Mouse (Mus musculus) monocyte, adult 2 months (primary cell): ENCODE measurements at regions not wholly inside any gene's neighbourhood (a gene's known extent, or its start where the extent isn't known, plus 50 kb on each side); places are given as distances from the start of the nearest gene placed in this dataset.

Experiments used
- DNase-seq, 2 experiments: peaks; one replicate each; pipeline ENCODE4 v3.0.0; 2022; ENCODE audit warnings: low spot score in 2 of 2, low read depth in 1 of 2

DNA sequence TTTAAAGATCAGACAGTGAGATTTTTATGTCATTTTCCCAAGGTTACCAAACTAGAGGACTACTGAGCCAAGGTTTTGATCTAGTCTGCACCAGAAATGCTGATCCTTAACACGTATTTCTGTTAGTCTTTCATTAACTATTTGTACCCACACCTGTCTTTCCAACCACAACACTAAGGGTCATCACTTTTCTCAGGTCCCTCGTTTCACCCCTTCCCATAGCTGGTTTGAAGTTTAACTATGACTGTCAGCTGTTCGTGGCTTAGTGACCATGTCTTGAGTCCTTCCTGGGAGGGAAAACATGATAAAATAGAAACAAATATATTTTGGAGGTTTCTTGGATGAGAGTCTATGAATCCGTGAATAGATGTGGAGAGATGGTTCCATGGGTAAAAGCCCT is 99.6 kb upstream of the Gm6657 start:
- no peak for DNase-seq

DNA sequence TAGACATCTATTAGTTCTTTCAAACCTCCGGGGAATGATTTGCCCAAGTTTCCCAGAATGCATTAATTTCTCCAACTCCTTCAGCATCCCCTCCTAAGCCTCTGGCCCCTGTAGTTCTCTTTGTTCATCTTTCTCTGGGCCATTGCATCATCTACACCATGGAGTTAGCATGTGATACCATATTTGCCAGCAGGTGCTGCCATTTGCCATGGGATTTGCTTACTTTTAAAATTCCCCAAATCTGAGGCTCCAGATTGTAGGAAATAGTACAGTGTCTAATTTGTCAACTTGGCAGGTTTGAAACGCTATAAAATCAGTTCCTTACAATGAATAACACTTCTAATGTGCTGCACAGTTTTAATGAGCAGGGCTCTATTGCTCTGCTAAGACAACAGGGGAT is 98.7 kb upstream of the Gm6657 start:
- no peak for DNase-seq

DNA sequence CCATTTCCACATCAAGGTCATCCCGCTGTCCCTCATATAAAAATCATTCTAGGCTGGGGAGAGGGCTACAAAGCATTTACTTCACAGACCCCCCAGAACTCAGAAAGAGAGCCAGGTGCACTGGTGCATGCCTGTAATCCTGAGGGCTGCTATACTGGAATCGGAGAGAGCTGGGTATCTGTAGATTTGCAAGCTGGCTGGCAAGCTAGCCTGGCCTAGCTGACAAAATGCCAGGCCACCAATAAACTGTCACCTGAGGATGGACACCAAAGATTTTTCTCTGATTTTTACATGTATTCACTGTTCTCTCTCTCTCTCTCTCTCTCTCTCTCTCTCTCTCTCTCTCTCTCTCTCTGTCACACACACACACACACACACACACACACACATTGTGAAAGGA is 98.1 kb upstream of the Gm6657 start:
- no peak for DNase-seq

DNA sequence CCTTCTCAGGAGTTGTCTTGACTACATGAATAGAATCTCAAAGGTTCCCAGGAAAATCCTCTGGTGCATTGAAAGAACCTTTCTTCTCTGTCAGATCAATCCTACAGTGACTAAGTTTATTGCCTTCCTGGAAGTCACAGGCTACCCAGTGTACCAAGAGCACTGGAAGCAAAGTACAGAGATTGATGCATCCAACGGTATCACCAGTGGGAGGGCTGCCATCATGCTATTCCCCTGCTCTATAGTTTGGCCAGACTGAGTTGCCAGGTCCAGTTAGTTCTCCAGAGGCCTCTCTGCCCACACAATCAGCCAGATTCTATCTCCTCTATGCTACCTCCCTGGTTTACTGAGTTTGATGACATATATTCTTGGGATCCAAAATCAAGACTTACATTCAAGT is 96.9 kb upstream of the Gm6657 start:
- DNase-seq: no peak

GRCm38 (mm10) chr12:78097692-78098091 is 96.3 kb upstream of the Gm6657 start:
- no peak for DNase-seq

DNA sequence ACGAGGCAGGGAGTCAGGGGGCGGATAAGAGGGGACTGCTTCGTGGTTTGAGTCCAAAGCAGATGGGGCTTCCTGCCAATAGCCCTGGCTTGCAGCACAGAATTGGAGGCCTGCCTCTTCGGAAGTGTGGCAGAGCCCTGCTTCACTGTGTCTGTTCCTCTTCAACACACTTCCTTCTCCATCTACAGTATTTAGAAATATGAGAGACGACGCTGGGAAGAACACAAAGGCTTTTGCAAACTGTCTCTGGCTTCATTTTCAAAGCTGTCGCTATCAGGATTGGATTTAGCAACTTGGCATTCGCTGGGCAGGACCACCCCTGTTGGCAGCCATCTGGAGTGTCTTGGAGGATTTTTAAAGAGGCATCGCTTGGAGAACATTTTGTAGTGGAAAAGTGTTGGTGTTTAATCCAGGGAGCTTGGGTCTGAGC is 95.3 kb upstream of the Gm6657 start:
- DNase-seq: no peak

DNA sequence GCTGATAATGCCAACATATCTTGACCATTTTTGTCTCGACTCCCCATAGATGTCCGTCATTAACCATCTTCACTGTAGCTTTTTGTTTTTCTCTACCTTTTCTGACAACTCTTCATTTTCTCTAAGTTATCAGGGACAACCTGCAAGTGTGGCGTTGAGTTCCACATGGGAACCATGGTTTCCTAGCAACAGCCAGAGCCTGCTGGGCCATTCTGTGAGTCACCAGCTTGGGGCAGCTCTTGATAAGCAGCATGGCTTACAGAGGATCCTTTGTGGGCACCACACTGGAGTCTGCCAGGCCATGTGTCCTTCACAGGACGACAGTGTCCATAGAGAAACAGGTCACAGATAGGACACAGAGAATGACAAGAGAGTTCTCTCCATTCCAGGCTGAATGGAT is 94.3 kb upstream of the Gm6657 start:
- DNase-seq: no peak

GRCm38 (mm10) chr12:78100756-78101155 is 93.3 kb upstream of the Gm6657 start:
- DNase-seq: no peak

DNA sequence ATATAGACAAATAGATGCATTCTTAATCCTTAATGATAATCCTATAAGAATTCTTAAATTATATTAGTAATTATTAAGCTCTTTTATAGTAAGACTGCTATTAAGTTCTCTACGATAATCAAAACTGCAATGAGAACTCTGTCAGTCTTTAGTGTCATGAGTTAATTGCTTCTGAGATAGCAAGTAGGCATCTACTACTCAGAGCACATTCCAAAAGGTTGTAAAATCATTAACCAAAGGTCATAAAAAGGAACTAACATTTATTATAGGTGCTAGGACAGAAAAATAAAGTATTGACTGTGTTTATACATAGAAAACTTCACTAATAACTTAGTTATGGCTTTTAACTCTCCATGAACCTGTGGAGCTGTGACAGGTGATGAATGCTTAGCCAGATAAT is 84.1 kb upstream of the Gm6657 start:
- DNase-seq: no peak

DNA sequence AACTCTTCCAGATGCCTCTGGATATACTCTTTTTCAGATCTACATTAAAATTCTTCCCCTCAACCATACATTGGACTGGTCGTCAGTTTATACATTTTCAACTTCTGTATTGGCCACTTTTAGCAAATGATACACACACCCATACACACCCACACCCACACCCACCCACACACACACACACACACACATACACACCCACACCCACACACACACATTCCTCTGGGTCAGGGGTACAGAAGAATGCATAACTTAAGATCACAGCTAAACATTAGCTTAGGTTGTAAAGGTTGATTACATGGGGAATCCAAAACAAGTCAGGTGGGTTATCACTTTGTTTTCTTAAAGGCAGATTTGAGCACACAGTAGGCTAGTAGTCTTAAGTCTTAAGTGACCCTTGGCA is 75.9 kb upstream of the Gm6657 start:
- no peak for DNase-seq

- DNase-seq: no peak
These were observed 74.8 kb upstream of the Gm6657 start for GRCm38 (mm10) chr12:78119246-78119645.

DNA sequence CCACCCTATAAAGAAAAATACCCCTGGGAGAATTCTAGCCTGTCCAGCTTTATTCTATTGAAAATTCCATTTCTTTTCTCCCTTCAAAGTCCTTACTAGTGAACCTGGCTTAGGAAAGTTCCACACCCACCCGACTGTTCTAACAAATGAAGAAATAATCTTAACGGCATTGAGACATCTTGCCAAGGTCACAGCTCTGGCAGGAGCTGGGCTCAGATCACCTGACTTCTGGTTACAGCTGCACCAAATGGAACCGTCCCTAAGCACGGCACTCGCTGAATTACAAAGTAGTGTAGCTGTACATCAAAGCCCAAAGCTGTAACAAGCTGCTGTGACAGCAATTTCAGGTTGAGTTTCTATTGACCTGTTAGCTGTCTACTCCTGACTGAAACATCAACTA is 74.2 kb upstream of the Gm6657 start:
- no peak for DNase-seq

DNA sequence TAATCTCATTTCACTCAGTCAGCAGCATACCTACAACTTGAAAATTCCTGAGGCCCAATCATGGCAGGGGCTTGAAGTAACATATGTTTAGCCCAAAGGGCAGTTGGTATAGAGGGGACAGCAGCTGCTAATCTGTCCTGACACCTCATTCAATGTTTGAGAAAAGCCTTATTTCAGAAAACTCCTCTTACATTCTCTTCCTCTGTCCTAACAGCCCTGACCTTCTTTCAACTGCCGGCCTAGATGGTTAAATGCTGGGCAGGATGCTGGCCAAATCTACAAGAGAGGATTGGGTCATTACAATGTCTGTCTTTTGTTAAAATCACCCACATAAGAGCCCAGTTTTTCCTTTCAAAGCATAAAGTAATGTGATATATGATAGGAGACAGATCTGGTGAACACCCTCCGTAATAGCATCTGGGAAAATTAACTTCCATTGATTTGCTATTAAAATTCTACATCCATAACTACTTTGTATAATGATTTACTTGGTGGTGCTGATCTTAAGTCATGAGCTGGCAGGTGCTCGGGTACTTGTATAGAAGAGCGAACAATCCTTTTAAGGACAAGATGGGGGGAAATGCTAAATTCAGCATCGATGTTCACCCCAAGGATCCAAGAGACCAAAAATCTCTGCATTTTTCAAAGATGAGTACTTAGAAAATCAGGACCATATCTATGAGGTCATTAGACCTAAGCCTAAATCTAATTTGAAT is 64.8 kb upstream of the Gm6657 start:
- DNase-seq: no peak

GRCm38 (mm10) chr12:78132016-78132797 is 61.8 kb upstream of the Gm6657 start:
- no peak for DNase-seq

GRCm38 (mm10) chr12:78133341-78133740 is 60.7 kb upstream of the Gm6657 start:
- no peak for DNase-seq

- no peak for DNase-seq
These were observed 60.1 kb upstream of the Gm6657 start for GRCm38 (mm10) chr12:78133984-78134383.

DNA sequence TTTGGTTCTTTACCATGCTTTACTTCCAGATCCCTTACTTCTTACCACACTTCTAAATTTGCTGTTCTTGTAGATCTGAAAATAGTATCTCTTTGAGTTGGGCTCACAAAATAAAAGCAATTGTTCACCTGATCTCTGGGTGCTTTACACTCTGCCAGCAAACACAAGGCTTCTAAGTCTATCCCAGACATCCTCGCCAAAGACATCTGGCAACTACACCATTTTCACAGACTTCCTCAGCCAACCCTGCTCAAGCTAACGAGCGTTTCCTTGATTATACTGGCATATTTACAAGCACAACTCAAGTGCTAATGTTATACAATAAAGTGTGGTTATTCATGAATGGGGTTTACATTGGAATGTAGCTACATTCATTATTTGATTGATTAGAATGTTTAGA is 56.8 kb upstream of the Gm6657 start:
- no peak for DNase-seq

GRCm38 (mm10) chr12:78138467-78138866 is 55.6 kb upstream of the Gm6657 start:
- no peak for DNase-seq
